Mouse (Mus musculus) midbrain, embryonic 12.5 days (tissue): ENCODE data around the gene 1700022I11Rik. TPM values are rescaled to one million over a fixed set of nuclear protein-coding genes. Genes with fewer than 3 reads are reported as not detected.
A peak's percentile ranks its signal among the peaks of the same experiment; 100 is the strongest.
"Not testable (repeated sequence)": the region's sequence is repeated elsewhere in the genome, so short reads cannot be mapped to it uniquely, and the experiment has no call there.

Experiments used
- ATAC-seq: fragments of 200-750 bp; cut with Nextera tagmentation; 2 replicates; pipeline ENCODE4 v1.8.0; 2017; ENCODE audit warnings: low read depth, moderate TSS enrichment, moderate library complexity; ENCODE audit not compliant: low FRiP score
- H3K27ac ChIP-seq: fragments of 300-500 bp; sonication (generic); replicated peaks from 2 replicates; pipeline ENCODE4 v1.5.1; 2016; ENCODE audit warnings: mild to moderate bottlenecking
- H3K27me3 ChIP-seq: fragments of 300-500 bp; sonication (generic); 2 replicates; pipeline ENCODE4 v1.6.1; 2016; ENCODE audit warnings: mild to moderate bottlenecking
- H3K36me3 ChIP-seq: fragments of 300-500 bp; sonication (generic); 2 replicates; pipeline ENCODE4 v1.6.1; 2016
- H3K4me1 ChIP-seq: fragments of 300-500 bp; sonication (generic); 2 replicates; pipeline ENCODE4 v1.6.1; 2016
- H3K4me2 ChIP-seq: fragments of 300-500 bp; sonication (generic); replicated peaks from 2 replicates; pipeline ENCODE4 v1.6.1; 2016; ENCODE audit warnings: mild to moderate bottlenecking, moderate library complexity
- H3K4me3 ChIP-seq: fragments of 300-500 bp; sonication (generic); 2 replicates; pipeline ENCODE4 v1.5.1; 2016; ENCODE audit warnings: mild to moderate bottlenecking
- H3K9ac ChIP-seq: fragments of 300-500 bp; sonication (generic); replicated peaks from 2 replicates; pipeline ENCODE4 v1.6.1; 2016; ENCODE audit warnings: mild to moderate bottlenecking, moderate library complexity
- H3K9me3 ChIP-seq: fragments of 300-500 bp; sonication (generic); 2 replicates; pipeline ENCODE4 v1.6.1; 2016; ENCODE audit warnings: mild to moderate bottlenecking
- WGBS: fragments of 180-500 bp; shearing (Covaris S2); methylation state at CpG from one replicate; pipeline ENCODE4 v1.1.7; 2016; 5-methylcytosine and 5-hydroxymethylcytosine counted together
- polyA plus RNA-seq: library from polyadenylated mRNA; unstranded; fragments of >200 nt; fragmentation: Nextera tagmentation; extraction: Ambion mirVana; gene quantifications from 2 replicates; pipeline ENCODE4 v1.2.1, GENCODE M21; 2016

1700022I11Rik gene
- polyA plus RNA-seq, 1 experiment from 2014 or later = 0.24 TPM

GRCm38 (mm10) chr4:42973868-42974267 is 4.5 kb downstream of the 1700022I11Rik start:
- H3K4me2 ChIP-seq = no peak overlapping the region
- ATAC-seq = no peak
- H3K36me3 ChIP-seq = peaks cover 19% of the 10 kb centered on the region
- no peak overlapping the region for H3K4me3 ChIP-seq
- 85% methylated on average over 5 of the region's 5 CpGs for WGBS
- no peaks in the 10 kb centered on the region for H3K4me1 ChIP-seq
- no peak overlapping the region for H3K9ac ChIP-seq
- no peaks in the 10 kb centered on the region for H3K9me3 ChIP-seq
- no peaks in the 10 kb centered on the region for H3K27me3 ChIP-seq
- no peak overlapping the region for H3K27ac ChIP-seq

GRCm38 (mm10) chr4:42978062-42978461 is 8.7 kb downstream of the 1700022I11Rik start:
- Histone ChIP-seq H3K36me3 (peaks cover 57% of the 10 kb centered on the region), H3K4me2 (no peak overlapping the region), H3K4me1 (no peaks in the 10 kb centered on the region), H3K9ac (no peak overlapping the region), H3K4me3 (no peak overlapping the region), H3K27me3 (no peaks in the 10 kb centered on the region), H3K27ac (no peak overlapping the region), H3K9me3 (no peaks in the 10 kb centered on the region)
- 90% methylated on average over 4 of the region's 4 CpGs for WGBS
- ATAC-seq = no peak

GRCm38 (mm10) chr4:42980467-42980866 is 11.1 kb downstream of the 1700022I11Rik start:
- not testable (repeated sequence) for ATAC-seq, H3K27me3 ChIP-seq, H3K4me2 ChIP-seq, H3K9me3 ChIP-seq, H3K4me3 ChIP-seq, H3K4me1 ChIP-seq, H3K9ac ChIP-seq, H3K27ac ChIP-seq
- peaks cover 76% of the 10 kb centered on the region for H3K36me3 ChIP-seq
- WGBS = 98% methylated on average over 8 of the region's 8 CpGs

GRCm38 (mm10) chr4:42988296-42988695 is 18.9 kb downstream of the 1700022I11Rik start:
- H3K4me1 ChIP-seq = no peaks in the 10 kb centered on the region
- no peak overlapping the region for H3K27ac ChIP-seq
- no peak overlapping the region for H3K4me2 ChIP-seq
- peaks cover 98% of the 10 kb centered on the region for H3K36me3 ChIP-seq
- no peaks in the 10 kb centered on the region for H3K27me3 ChIP-seq
- ATAC-seq = no peak
- H3K9me3 ChIP-seq = no peaks in the 10 kb centered on the region
- H3K9ac ChIP-seq = no peak overlapping the region
- no peak overlapping the region for H3K4me3 ChIP-seq
- WGBS = 87% methylated on average over 1 of the region's 1 CpGs

- peak overlapping the region; percentile 3; the same call in 1 of the 2 replicates for H3K9ac ChIP-seq
- no peak for ATAC-seq
Measured at GRCm38 (mm10) chr4:42998022-42998421, 28.6 kb downstream of the 1700022I11Rik start.

GRCm38 (mm10) chr4:42999451-43000140 is 30.2 kb downstream of the 1700022I11Rik start:
- ATAC-seq = peak; percentile 74
- H3K4me1 ChIP-seq = peaks cover 27% of the 10 kb centered on the region
- no peaks in the 10 kb centered on the region for H3K9me3 ChIP-seq
- H3K4me2 ChIP-seq = peak overlapping the region; percentile 90
- H3K9ac ChIP-seq = peak overlapping the region; percentile 73
- under 1% methylated on average over 51 of the region's 51 CpGs for WGBS
- no peaks in the 10 kb centered on the region for H3K27me3 ChIP-seq
- H3K4me3 ChIP-seq = peak overlapping the region; percentile 76
- peaks cover 11% of the 10 kb centered on the region for H3K36me3 ChIP-seq
- peak overlapping the region; percentile 98 for H3K27ac ChIP-seq

More at GRCm38 (mm10) chr4:42998022-42998421, 28.6 kb downstream of the 1700022I11Rik start:
- 66% methylated on average over 2 of the region's 2 CpGs for WGBS
- H3K27ac ChIP-seq = no peak overlapping the region
- H3K36me3 ChIP-seq = peaks cover 27% of the 10 kb centered on the region
- no peaks in the 10 kb centered on the region for H3K9me3 ChIP-seq
- peaks cover 27% of the 10 kb centered on the region for H3K4me1 ChIP-seq
- H3K4me2 ChIP-seq = peak overlapping the region; percentile 90
- peak overlapping the region; percentile 76 for H3K4me3 ChIP-seq
- no peaks in the 10 kb centered on the region for H3K27me3 ChIP-seq

- H3K27me3 ChIP-seq = not testable (repeated sequence)
- ATAC-seq = peak; percentile 96
- WGBS = under 1% methylated on average over 50 of the region's 56 CpGs
Measured at GRCm38 (mm10) chr4:43000141-43000986, 31.0 kb downstream of the 1700022I11Rik start, which contains the start of gene Vcp. TSS of gene Vcp (minus strand) at chr4:43000507.

GRCm38 (mm10) chr4:43001272-43001671 is 31.9 kb downstream of the 1700022I11Rik start:
- Histone ChIP-seq H3K4me2 (no peak overlapping the region), H3K4me1 (peaks cover 27% of the 10 kb centered on the region), H3K36me3 (no peaks in the 10 kb centered on the region), H3K9ac (no peak overlapping the region), H3K4me3 (no peak overlapping the region), H3K9me3 (no peaks in the 10 kb centered on the region), H3K27ac (peak overlapping the region; percentile 91), H3K27me3 (no peaks in the 10 kb centered on the region)
- WGBS = 98% methylated on average over 2 of the region's 2 CpGs
- no peak for ATAC-seq

More at GRCm38 (mm10) chr4:43000141-43000986, 31.0 kb downstream of the 1700022I11Rik start, which contains the start of gene Vcp:
- H3K4me2 ChIP-seq = peak within 1 kb of the TSS; percentile 90
- H3K9me3 ChIP-seq, H3K36me3 ChIP-seq: not testable (repeated sequence)
- H3K4me1 ChIP-seq = peaks cover 27% of the 10 kb centered on the region
- H3K9ac ChIP-seq = peak within 1 kb of the TSS; percentile 73
- peak within 1 kb of the TSS; percentile 76 for H3K4me3 ChIP-seq
- peak within 1 kb of the TSS; percentile 98 for H3K27ac ChIP-seq

- no peaks in the 10 kb centered on the region for H3K27me3 ChIP-seq
- no peak overlapping the region for H3K27ac ChIP-seq
- no peak overlapping the region for H3K9ac ChIP-seq
- H3K4me2 ChIP-seq = no peak overlapping the region
- no peaks in the 10 kb centered on the region for H3K9me3 ChIP-seq
- no peak for ATAC-seq
- H3K36me3 ChIP-seq = no peaks in the 10 kb centered on the region
- H3K4me1 ChIP-seq = peaks cover 16% of the 10 kb centered on the region
- no peak overlapping the region for H3K4me3 ChIP-seq
- WGBS = 82% methylated on average over 12 of the region's 12 CpGs
Measured at GRCm38 (mm10) chr4:43002756-43003439, 33.5 kb downstream of the 1700022I11Rik start.

GRCm38 (mm10) chr4:43004951-43005350 is 35.5 kb downstream of the 1700022I11Rik start:
- Histone ChIP-seq H3K9ac (no peak overlapping the region), H3K4me1 (peaks cover 15% of the 10 kb centered on the region), H3K4me3 (no peak overlapping the region), H3K9me3 (no peaks in the 10 kb centered on the region), H3K4me2 (no peak overlapping the region), H3K27me3 (no peaks in the 10 kb centered on the region), H3K36me3 (no peaks in the 10 kb centered on the region), H3K27ac (no peak overlapping the region)
- 95% methylated on average over 3 of the region's 3 CpGs for WGBS
- ATAC-seq = no peak

GRCm38 (mm10) chr4:43005765-43006164 is 36.4 kb downstream of the 1700022I11Rik start:
- Histone ChIP-seq H3K9me3 (no peaks in the 10 kb centered on the region), H3K27me3 (no peaks in the 10 kb centered on the region), H3K4me3 (no peak overlapping the region), H3K9ac (no peak overlapping the region), H3K36me3 (no peaks in the 10 kb centered on the region), H3K4me2 (no peak overlapping the region), H3K27ac (no peak overlapping the region), H3K4me1 (peaks cover 13% of the 10 kb centered on the region)
- no peak for ATAC-seq
- WGBS = 59% methylated on average over 2 of the region's 2 CpGs
